In the genomic region with DNA sequence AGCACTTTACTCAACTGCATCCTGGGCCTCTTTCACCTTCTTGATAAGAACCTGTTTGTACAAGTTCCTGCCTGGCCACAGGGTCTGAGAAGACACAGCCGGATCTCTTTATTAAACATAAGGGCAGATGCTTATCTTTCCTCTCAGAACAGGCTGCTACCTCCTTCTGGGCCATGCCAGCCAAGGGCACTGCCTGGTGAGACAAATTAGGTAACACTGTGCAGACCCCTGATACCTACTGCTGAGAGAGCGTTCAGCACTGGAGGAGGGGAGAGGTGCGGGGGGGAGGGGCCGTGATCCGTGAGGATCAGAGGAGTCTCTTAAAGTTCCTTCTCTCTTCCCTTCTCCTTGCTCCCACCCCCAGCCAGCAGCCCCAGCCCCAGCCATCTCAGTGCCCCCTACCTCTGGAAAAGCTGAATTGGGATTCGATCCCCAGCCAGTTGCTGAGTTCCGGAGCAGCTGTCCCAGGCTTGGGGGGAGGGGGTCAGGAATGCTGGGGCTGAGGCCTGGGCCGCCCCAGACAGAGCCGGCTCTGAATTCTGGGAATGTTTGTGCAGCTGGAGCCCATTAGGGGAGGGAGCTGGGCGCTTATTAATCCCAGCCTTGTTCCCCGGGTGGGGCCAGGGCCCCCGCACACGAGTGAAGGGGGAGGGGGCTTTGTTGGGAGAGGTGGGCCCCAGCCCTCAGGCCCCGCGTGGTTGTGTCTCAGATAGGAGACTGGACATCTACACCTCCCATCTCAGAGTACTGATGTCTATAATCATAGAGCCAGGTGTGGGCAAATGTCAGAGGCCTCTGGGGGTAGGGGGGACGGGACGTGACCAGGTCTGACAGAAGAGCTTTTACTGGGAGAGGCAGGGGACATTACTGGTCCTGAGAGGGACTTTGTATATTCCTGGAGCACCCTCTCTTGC, we compare ENCODE assay signal across 10 mouse cellular contexts. TPM values are rescaled to one million over a fixed set of nuclear protein-coding genes. Genes with fewer than 3 reads are reported as not detected.
A peak's percentile ranks its signal among the peaks of the same experiment; 100 is the strongest.
DNase-seq lines count a peak whose midpoint lies in the region; ATAC-seq lines count a peak whose summit lies in the region.
"Had no signal": no experiment of that assay in that cellular context is flagged by ENCODE, and none has a peak within 500 bp of the region (broad histone marks: within the 10 kb centered on the region; RNA-seq: fewer than 3 reads in every experiment).

No protein-coding gene starts in this region.

- H3K27ac ChIP-seq in embryonic facial prominence, embryonic 10.5 days (replicated peaks): peak overlapping the region; percentile 90
- H3K27ac ChIP-seq in limb, embryonic 10.5 days: peak overlapping the region; percentile 92
- H3K27ac ChIP-seq in neural tube, embryonic 12.5 days: 0 out of 2 replicates have a peak overlapping the region, but pooled peaks have one; percentile 26

- H3K9me3 ChIP-seq in embryonic facial prominence, embryonic 10.5 days: peaks cover 4% of the 10 kb centered on the region
- H3K9me3 ChIP-seq in limb, embryonic 10.5 days (replicated peaks): peaks cover 3% of the 10 kb centered on the region; the same call in 1 of the 2 replicates
- 0 out of 2 replicates have a peak, but pooled peaks cover 3% of the 10 kb centered on the region for H3K9me3 ChIP-seq in neural tube, embryonic 12.5 days

- DNase-seq in Muller cell, postnatal 12 days (ENCODE audit: inconsistent ontology term): peak; percentile 83
- peak; percentile 97 for DNase-seq in embryonic facial prominence, embryonic 10.5 days (ENCODE audit: low spot score)
- DNase-seq in heart, postnatal 14 days: peak; percentile 38 to 71
- DNase-seq in limb, embryonic 10.5 days (ENCODE audit: low spot score): peak; percentile 93
- no peak for DNase-seq in cerebellum, postnatal 14 days
- no peak for DNase-seq in thymus, postnatal 4 days

- H3K4me2 ChIP-seq in neural tube, embryonic 12.5 days (replicated peaks): peak overlapping the region; percentile 31

- 0 out of 2 replicates have a peak overlapping the region, but pooled peaks have one; percentile 1 for H3K9ac ChIP-seq in neural tube, embryonic 12.5 days

- intact Hi-C loops in heart, postnatal 14 days (cut with DNase I): no loop called here

- 1% methylated on average over 17 of the region's 17 CpGs for WGBS in embryonic facial prominence, embryonic 10.5 days
- WGBS in limb, embryonic 10.5 days: 2% methylated on average over 17 of the region's 17 CpGs
- WGBS in neural tube, embryonic 12.5 days: 8% methylated on average over 17 of the region's 17 CpGs

- 0 out of 2 replicates have a peak, but pooled peaks cover 4% of the 10 kb centered on the region for H3K27me3 ChIP-seq in embryonic facial prominence, embryonic 10.5 days (replicated peaks; ENCODE audit: low read depth, poor library complexity, severe bottlenecking)
- no peaks in the 10 kb centered on the region for H3K27me3 ChIP-seq in limb, embryonic 10.5 days (ENCODE audit: low read depth, poor library complexity, severe bottlenecking)
- H3K27me3 ChIP-seq in neural tube, embryonic 12.5 days (replicated peaks): no peaks in the 10 kb centered on the region

- peak; percentile 44; the same call in 1 of the 2 replicates for ATAC-seq in neural tube, embryonic 12.5 days (ENCODE audit: low FRiP score, low read depth)
- no peak for ATAC-seq in erythroblast, adult 5-6 weeks (replicated peaks; ENCODE audit: low FRiP score, poor library complexity, severe bottlenecking)

- peaks cover 62% of the 10 kb centered on the region for H3K4me1 ChIP-seq in embryonic facial prominence, embryonic 10.5 days
- peaks cover 56% of the 10 kb centered on the region for H3K4me1 ChIP-seq in limb, embryonic 10.5 days
- H3K4me1 ChIP-seq in neural tube, embryonic 12.5 days: peaks cover 25% of the 10 kb centered on the region

- peaks cover 4% of the 10 kb centered on the region for H3K36me3 ChIP-seq in embryonic facial prominence, embryonic 10.5 days (replicated peaks)
- H3K36me3 ChIP-seq in limb, embryonic 10.5 days: peaks cover 4% of the 10 kb centered on the region
- no peaks in the 10 kb centered on the region for H3K36me3 ChIP-seq in neural tube, embryonic 12.5 days

- peak overlapping the region; percentile 43 for H3K4me3 ChIP-seq in embryonic facial prominence, embryonic 10.5 days
- H3K4me3 ChIP-seq in limb, embryonic 10.5 days: peak overlapping the region; percentile 31
- no peak overlapping the region for H3K4me3 ChIP-seq in neural tube, embryonic 12.5 days

RNA-seq across cellular contexts. Expression of gene Fzd2, which starts 19.9 kb away (rescaled TPM):
- 45.8 and 49.0 TPM in 2 replicates for polyA plus RNA-seq in embryonic facial prominence, embryonic 10.5 days (2016; fragmentation: Nextera tagmentation; extraction: Ambion mirVana)
- 1 to 10 TPM; 5.6 to 7.3 TPM for total RNA-seq in heart, postnatal 14 days (2021)
- polyA plus RNA-seq in limb, embryonic 10.5 days (2016; fragmentation: Nextera tagmentation; extraction: Ambion mirVana): 54.8 and 59.8 TPM in 2 replicates
- 38.2 and 44.0 TPM in 2 replicates for polyA plus RNA-seq in neural tube, embryonic 12.5 days (2016; fragmentation: Nextera tagmentation; extraction: Ambion mirVana)
- total RNA-seq in erythroblast, adult 5-6 weeks (2015; ENCODE audit: low replicate concordance): not detected in 2 replicates
- not detected in 2 replicates for total RNA-seq in erythroblast, adult 5-6 weeks (2017; ENCODE audit: low replicate concordance)
- total RNA-seq: common myeloid progenitor, adult 5-6 weeks had no signal

RNA-seq across cellular contexts. Expression of gene Meioc, which starts 39.4 kb away (rescaled TPM):
- 0.39 and 0.40 TPM in 2 replicates for polyA plus RNA-seq in embryonic facial prominence, embryonic 10.5 days (2016; fragmentation: Nextera tagmentation; extraction: Ambion mirVana)
- total RNA-seq in heart, postnatal 14 days (2021): not detected
- polyA plus RNA-seq in limb, embryonic 10.5 days (2016; fragmentation: Nextera tagmentation; extraction: Ambion mirVana): 0.14 and 0.55 TPM in 2 replicates
- 0.58 and 0.60 TPM in 2 replicates for polyA plus RNA-seq in neural tube, embryonic 12.5 days (2016; fragmentation: Nextera tagmentation; extraction: Ambion mirVana)
- total RNA-seq in erythroblast, adult 5-6 weeks (2015; ENCODE audit: low replicate concordance): not detected in 2 replicates
- total RNA-seq in erythroblast, adult 5-6 weeks (2017; ENCODE audit: low replicate concordance): not detected in 2 replicates
- total RNA-seq: common myeloid progenitor, adult 5-6 weeks; neutrophil, adult 5-6 weeks had no signal

RNA-seq across cellular contexts. Expression of gene Gm11627, which starts 44.9 kb away (rescaled TPM):
- 5.3 and 6.2 TPM in 2 replicates for polyA plus RNA-seq in embryonic facial prominence, embryonic 10.5 days (2016; fragmentation: Nextera tagmentation; extraction: Ambion mirVana)
- 1 to 10 TPM in 1 of 2 experiments, under 1 TPM in 1; 0.69 to 1.8 TPM for total RNA-seq in heart, postnatal 14 days (2021)
- polyA plus RNA-seq in limb, embryonic 10.5 days (2016; fragmentation: Nextera tagmentation; extraction: Ambion mirVana): 2.5 and 3.3 TPM in 2 replicates
- 5.7 and 7.3 TPM in 2 replicates for polyA plus RNA-seq in neural tube, embryonic 12.5 days (2016; fragmentation: Nextera tagmentation; extraction: Ambion mirVana)
- total RNA-seq in erythroblast, adult 5-6 weeks (2015; ENCODE audit: low replicate concordance): not detected in 2 replicates
- total RNA-seq in erythroblast, adult 5-6 weeks (2017; ENCODE audit: low replicate concordance): not detected in 2 replicates
- total RNA-seq: common myeloid progenitor, adult 5-6 weeks; neutrophil, adult 5-6 weeks had no signal

Comparison
In these comparisons a context has a peak if more than half of its experiments do, and no peak if none do; other contexts are left out.
1. DNase-seq: peak in Muller cell, postnatal 12 days (single experiment), embryonic facial prominence, embryonic 10.5 days (single experiment), heart, postnatal 14 days (2 of 2) and limb, embryonic 10.5 days (single experiment); none in cerebellum, postnatal 14 days (0 of 2) and thymus, postnatal 4 days (single experiment).
2. H3K27ac ChIP-seq: peak in every context shown above with its lines; median percentile 92 in limb, embryonic 10.5 days; 90 in embryonic facial prominence, embryonic 10.5 days; 26 in neural tube, embryonic 12.5 days.